Mouse (Mus musculus): Measurements from ENCODE around the gene Gm10271.

DNA sequence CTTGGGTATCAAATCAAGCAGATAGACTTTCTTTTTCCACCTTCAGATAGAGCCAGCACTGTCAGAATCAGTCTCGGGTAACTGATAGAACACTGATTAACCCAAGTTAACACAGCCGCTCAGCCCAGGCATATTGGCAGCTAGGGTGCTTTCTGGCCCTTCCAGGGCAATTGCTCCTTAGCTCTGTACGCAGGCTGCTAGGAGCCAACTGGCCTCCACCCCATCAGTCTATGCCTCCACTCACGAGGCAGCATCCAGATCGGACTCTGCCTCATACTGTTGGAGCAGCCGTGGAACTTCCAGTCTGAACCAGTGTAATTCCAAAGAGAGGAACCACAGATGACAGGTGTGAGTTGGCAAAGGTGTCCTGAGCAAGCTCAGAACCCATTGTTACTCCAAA is 6.3 kb downstream of the Gm10271 start:
- TF ChIP-seq CTCF (IDR thresholded peaks at IDR 0.05; ENCODE audit: insufficient read depth, low read length) (no peak), POLR2A (IDR thresholded peaks at IDR 0.05; ENCODE audit: borderline replicate concordance, extremely low read depth, low read depth, low read length) (no peak)

All from lung, adult 2 months (tissue).